14 mouse cellular contexts compared by ENCODE assay signal in the genomic region with DNA sequence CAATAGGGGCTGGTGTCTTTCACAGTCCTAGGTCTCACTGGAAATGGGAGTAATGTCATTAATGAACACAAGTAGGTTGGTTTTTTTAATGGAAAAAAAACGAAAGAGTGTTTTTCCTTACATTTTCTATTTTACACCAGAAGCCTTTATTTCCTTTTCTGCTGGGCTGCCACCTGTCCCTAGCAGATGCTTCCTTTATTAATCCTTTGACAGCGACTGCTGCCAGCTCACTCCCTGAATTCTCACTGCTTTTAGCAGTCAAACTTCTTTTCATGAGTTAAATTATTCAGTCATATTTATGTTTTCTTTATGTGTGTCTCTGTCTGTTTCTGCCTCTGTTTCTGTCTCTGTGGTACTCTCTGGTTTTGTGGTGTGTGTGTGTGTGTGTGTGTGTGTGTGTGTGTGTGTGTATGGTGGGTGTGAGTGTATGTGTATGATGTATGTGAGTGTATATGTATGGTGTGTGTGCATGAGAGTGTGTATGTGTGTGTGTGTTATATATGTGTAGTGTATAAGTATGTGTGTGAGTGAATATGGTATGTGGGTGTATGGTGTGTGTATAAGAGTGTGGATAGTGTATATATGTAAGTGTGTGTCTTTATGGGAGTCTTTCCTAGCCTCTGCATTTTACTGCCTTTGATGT.
DNase-seq lines count a peak whose midpoint lies in the region; ATAC-seq and TF ChIP-seq lines count a peak whose summit lies in the region.
"Had no signal": no experiment of that assay in that cellular context is flagged by ENCODE, and none has a peak within 500 bp of the region (broad histone marks: within the 10 kb centered on the region; RNA-seq: fewer than 3 reads in every experiment).

No protein-coding gene starts in this region.

- no peak overlapping the region for H3K4me2 ChIP-seq in forebrain, embryonic 15.5 days (replicated peaks)
- H3K4me2 ChIP-seq in forebrain, embryonic 12.5 days = no peak overlapping the region
- H3K4me2 ChIP-seq in neural tube, embryonic 11.5 days (ENCODE audit: low read depth) = no peak overlapping the region
- H3K4me2 ChIP-seq in forebrain, postnatal 0 days (ENCODE audit: low read depth) = no peak overlapping the region
- no peak overlapping the region for H3K4me2 ChIP-seq in heart, embryonic 11.5 days

- no peaks in the 10 kb centered on the region for H3K27me3 ChIP-seq in forebrain, embryonic 15.5 days
- H3K27me3 ChIP-seq in forebrain, embryonic 12.5 days = no peaks in the 10 kb centered on the region
- no peaks in the 10 kb centered on the region for H3K27me3 ChIP-seq in neural tube, embryonic 11.5 days (ENCODE audit: control insufficient read depth, insufficient read depth, low read length)
- H3K27me3 ChIP-seq in forebrain, postnatal 0 days (ENCODE audit: insufficient read depth, low read length) = no peaks in the 10 kb centered on the region
- H3K27me3 ChIP-seq in heart, embryonic 11.5 days (ENCODE audit: control insufficient read depth, insufficient read depth, low read length) = no peaks in the 10 kb centered on the region

- 39% methylated on average over 2 of the region's 2 CpGs for WGBS in forebrain, embryonic 15.5 days
- WGBS in forebrain, embryonic 12.5 days = 74% methylated on average over 2 of the region's 2 CpGs
- WGBS in neural tube, embryonic 11.5 days = 84% methylated on average over 2 of the region's 2 CpGs
- 28% methylated on average over 2 of the region's 2 CpGs for WGBS in forebrain, postnatal 0 days
- 60% methylated on average over 2 of the region's 2 CpGs for WGBS in heart, embryonic 11.5 days (ENCODE audit: insufficient replicate concordance)

- peaks cover 5% of the 10 kb centered on the region for H3K4me1 ChIP-seq in forebrain, embryonic 15.5 days
- no peaks in the 10 kb centered on the region for H3K4me1 ChIP-seq in forebrain, embryonic 12.5 days
- H3K4me1 ChIP-seq in neural tube, embryonic 11.5 days (ENCODE audit: control insufficient read depth, insufficient read depth, low read length) = no peaks in the 10 kb centered on the region
- no peaks in the 10 kb centered on the region for H3K4me1 ChIP-seq in forebrain, postnatal 0 days (ENCODE audit: insufficient read depth)
- H3K4me1 ChIP-seq in heart, embryonic 11.5 days (ENCODE audit: control insufficient read depth, insufficient read depth, low read length) = no peaks in the 10 kb centered on the region

- no peak overlapping the region for H3K9ac ChIP-seq in forebrain, embryonic 15.5 days (replicated peaks)
- H3K9ac ChIP-seq in forebrain, embryonic 12.5 days = no peak overlapping the region
- no peak overlapping the region for H3K9ac ChIP-seq in neural tube, embryonic 11.5 days (ENCODE audit: low read length)
- no peak overlapping the region for H3K9ac ChIP-seq in forebrain, postnatal 0 days
- H3K9ac ChIP-seq in heart, embryonic 11.5 days (ENCODE audit: low read depth, low read length) = no peak overlapping the region
- H3K9ac ChIP-seq: liver, embryonic 14.5 days had no signal

- no peak for DNase-seq in neural tube, embryonic 11.5 days (ENCODE audit: low spot score)
- DNase-seq in neural tube, embryonic 10.5 days (ENCODE audit: extremely low spot score, low spot score) = no peak
- DNase-seq in forebrain, postnatal 0 days = peak; percentile 52
- no peak for DNase-seq in kidney, postnatal 10 days
- no peak for DNase-seq in kidney, adult 8-10 months
- DNase-seq: adrenal gland, postnatal 36 days; heart, adult 18-20 months; heart, postnatal 36 days; lung, postnatal 4 days had no signal

- peak; percentile 74 for ATAC-seq in forebrain, embryonic 15.5 days (replicated peaks)
- no peak for ATAC-seq in forebrain, embryonic 12.5 days (ENCODE audit: low FRiP score)
- peak; percentile 31; the same call in 1 of the 2 replicates for ATAC-seq in neural tube, embryonic 11.5 days (ENCODE audit: insufficient read depth, low FRiP score, low TSS enrichment)
- ATAC-seq in forebrain, postnatal 0 days = no peak
- ATAC-seq in heart, embryonic 11.5 days (replicated peaks; ENCODE audit: insufficient number of reproducible peaks, low FRiP score, low TSS enrichment) = no peak
- ATAC-seq: intestine, postnatal 0 days had no signal

- H3K4me3 ChIP-seq in forebrain, embryonic 15.5 days = no peak overlapping the region
- no peak overlapping the region for H3K4me3 ChIP-seq in forebrain, embryonic 12.5 days (replicated peaks)
- no peak overlapping the region for H3K4me3 ChIP-seq in neural tube, embryonic 11.5 days (ENCODE audit: low read depth, low read length)
- H3K4me3 ChIP-seq in forebrain, postnatal 0 days (ENCODE audit: low read depth, low read length) = no peak overlapping the region
- no peak overlapping the region for H3K4me3 ChIP-seq in heart, embryonic 11.5 days (ENCODE audit: low read depth, low read length)

- no peak for TF ChIP-seq CTCF in forebrain, postnatal 0 days (IDR thresholded peaks at IDR 0.05; ENCODE audit: low read depth)

- peak overlapping the region; percentile 11; the same call in 1 of the 2 replicates for H3K27ac ChIP-seq in forebrain, embryonic 15.5 days (replicated peaks)
- no peak overlapping the region for H3K27ac ChIP-seq in forebrain, embryonic 12.5 days
- no peak overlapping the region for H3K27ac ChIP-seq in neural tube, embryonic 11.5 days (ENCODE audit: low read depth, low read length)
- no peak overlapping the region for H3K27ac ChIP-seq in forebrain, postnatal 0 days (ENCODE audit: low read depth, low read length)
- no peak overlapping the region for H3K27ac ChIP-seq in heart, embryonic 11.5 days (ENCODE audit: low read depth, low read length)
- H3K27ac ChIP-seq: liver, embryonic 14.5 days had no signal

- no peaks in the 10 kb centered on the region for H3K36me3 ChIP-seq in forebrain, embryonic 15.5 days
- no peaks in the 10 kb centered on the region for H3K36me3 ChIP-seq in forebrain, embryonic 12.5 days (replicated peaks)
- no peaks in the 10 kb centered on the region for H3K36me3 ChIP-seq in neural tube, embryonic 11.5 days (ENCODE audit: control insufficient read depth, insufficient read depth, low read length)
- no peaks in the 10 kb centered on the region for H3K36me3 ChIP-seq in forebrain, postnatal 0 days (ENCODE audit: insufficient read depth)
- H3K36me3 ChIP-seq in heart, embryonic 11.5 days (ENCODE audit: control insufficient read depth, insufficient read depth, low read length) = no peaks in the 10 kb centered on the region

- H3K9me3 ChIP-seq in forebrain, embryonic 15.5 days = no peaks in the 10 kb centered on the region
- H3K9me3 ChIP-seq in forebrain, embryonic 12.5 days = no peaks in the 10 kb centered on the region
- H3K9me3 ChIP-seq in neural tube, embryonic 11.5 days (ENCODE audit: control insufficient read depth, low read length) = no peaks in the 10 kb centered on the region
- H3K9me3 ChIP-seq in forebrain, postnatal 0 days (ENCODE audit: low read length) = no peaks in the 10 kb centered on the region
- H3K9me3 ChIP-seq in heart, embryonic 11.5 days (replicated peaks; ENCODE audit: control insufficient read depth, low read length) = no peaks in the 10 kb centered on the region

Comparison
In these comparisons a context has a peak if more than half of its experiments do, and no peak if none do; other contexts are left out.
1. ATAC-seq: peak in forebrain, embryonic 15.5 days (single experiment) and neural tube, embryonic 11.5 days (single experiment); none in forebrain, embryonic 12.5 days (single experiment), forebrain, postnatal 0 days (single experiment) and heart, embryonic 11.5 days (single experiment).